Mouse (Mus musculus) cerebellum, postnatal 10 days (tissue): ENCODE results near the gene Vwf.

Source experiments
- DNase-seq, 2 experiments: peaks; one replicate each; pipeline ENCODE4 v3.0.0; 2021; ENCODE audit warnings: mixed read lengths in 2 of 2

The Vwf gene

DNA sequence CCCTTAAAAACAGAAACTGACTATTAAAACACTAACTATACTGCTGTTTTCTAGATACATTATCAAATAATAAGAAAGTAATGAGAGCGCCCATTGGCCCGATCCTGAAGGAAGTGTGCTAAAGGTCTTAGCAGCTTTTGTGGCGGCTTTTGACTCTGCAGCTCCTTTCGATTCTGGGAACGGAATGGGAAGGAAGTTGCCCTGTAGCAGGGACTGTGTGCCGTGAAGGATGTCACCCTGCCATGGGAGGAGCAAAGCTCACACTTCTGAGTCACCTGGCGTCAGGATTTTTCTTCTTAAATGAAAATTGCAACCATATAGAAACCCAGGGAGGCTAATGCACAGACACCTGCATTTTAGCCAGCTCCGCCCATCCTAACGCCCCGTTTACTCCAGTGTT, 1.8 kb downstream of the Vwf start:
- DNase-seq: no peak

DNA sequence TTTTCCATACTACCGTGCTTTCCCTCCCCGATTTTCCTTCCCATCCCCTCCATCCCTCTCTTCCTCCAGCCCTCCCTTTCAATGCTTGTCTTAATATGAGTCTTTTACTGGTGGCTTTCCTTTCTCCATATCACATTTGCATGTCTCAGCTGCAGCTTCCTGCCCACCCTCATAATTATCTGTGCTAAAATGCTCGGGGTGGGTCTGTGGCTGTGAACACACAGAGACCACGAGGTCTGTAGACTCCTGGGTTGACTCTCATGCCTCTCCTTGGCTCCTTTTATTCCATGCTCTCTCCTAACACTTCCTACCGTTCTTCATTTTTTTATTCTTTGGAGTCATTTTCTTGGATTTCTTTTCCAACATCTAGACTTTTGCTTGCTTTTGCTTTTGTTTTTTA, 3.6 kb downstream of the Vwf start:
- DNase-seq: no peak

DNA sequence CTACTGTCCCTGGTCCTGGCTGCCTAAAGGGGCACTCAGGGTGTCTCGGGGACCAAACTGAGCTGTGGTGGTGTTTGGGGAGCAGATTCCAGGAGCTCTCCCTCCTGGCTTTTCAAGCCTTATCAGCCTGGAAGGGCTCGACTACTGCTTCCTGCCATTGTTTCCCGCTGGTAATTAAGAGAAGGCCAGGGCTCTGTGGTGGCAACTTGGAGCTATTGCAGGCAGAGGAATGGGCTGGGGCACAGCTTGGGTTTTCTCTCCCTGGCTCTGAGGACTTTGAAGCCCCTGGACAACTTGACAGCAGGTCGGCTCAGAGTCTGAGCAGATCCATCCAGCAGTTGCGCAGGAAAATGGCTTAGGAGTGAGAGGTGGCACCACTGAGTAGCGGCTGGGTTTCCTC, 6.2 kb downstream of the Vwf start:
- no peak for DNase-seq

DNA sequence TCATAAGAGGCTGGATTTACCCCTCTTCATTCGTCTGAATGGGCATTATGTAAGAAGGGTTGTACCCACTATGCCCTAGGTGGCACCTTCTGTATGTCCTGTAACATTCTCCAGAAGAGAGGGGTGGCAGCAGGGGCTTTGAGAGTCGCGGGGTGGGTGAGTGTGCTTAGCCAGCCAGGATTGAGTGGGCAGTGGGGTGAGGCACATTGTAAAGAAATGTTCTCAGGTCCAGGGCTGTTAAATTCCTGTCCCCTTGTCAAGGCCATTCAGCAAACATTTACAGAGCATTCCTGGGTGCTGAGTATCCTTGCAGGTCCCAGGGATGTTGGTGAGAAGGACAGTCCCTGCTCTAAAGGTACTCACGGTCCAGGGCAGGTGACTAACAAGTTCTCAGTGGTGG, 7.0 kb downstream of the Vwf start:
- no peak for DNase-seq

DNA sequence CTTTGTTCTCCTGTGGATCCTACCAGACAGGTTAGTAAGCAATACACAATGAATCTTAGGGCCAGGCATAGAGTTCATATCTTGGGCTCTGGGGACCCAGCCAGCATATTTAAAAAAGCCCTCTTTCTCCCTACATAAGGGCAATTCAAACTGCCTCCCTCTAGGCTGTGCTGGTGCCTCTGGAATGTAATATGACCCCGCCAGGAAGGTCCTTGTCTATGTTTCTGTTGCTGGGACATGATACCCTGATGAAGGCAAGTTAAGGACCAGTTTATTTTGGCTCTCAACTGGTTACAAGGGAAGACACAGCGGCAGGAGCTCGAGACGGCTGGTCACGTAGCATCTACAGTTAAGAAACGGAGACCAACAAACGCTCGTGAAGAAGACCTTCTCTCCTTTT, 12.3 kb downstream of the Vwf start:
- DNase-seq: no peak

DNA sequence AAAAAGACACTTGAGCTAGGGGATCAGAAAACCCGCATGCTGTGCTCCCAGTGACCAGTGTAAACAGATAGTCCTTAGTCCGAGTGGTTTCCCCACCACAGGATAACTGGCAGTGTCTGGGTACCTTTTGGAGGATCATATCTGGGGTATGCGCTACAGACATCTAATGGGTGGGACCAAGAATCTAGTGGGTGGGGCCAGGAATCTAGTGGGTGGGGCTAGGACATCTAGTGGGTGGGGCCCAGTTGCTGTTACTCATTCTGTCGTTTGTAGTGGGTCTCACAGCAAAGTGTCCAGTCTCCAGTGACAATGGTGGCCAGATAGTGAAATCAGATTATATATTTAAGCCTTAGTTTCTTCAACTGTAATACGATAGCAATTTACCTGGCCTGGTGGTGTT, 14.5 kb downstream of the Vwf start:
- no peak for DNase-seq

DNA sequence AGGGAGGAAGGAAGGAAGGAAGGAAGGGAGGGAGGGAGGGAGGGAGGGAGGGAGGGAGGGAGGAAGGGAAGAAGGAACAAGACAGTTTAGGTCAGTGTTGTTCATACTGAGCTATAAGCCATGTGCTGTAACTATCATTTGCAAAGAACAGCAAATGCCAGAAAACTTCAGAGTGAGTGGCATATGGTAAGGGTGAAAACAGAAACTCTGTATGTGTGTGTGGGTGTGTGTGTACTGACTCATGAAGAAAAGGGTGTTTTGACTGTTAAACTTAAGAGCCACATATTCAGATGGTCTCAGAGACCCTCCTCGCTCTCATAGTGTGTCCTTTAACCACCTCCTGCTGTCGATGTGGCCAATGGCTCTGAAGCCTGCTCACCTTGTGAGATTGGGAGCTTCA, 14.9 kb downstream of the Vwf start:
- DNase-seq: no peak

DNA sequence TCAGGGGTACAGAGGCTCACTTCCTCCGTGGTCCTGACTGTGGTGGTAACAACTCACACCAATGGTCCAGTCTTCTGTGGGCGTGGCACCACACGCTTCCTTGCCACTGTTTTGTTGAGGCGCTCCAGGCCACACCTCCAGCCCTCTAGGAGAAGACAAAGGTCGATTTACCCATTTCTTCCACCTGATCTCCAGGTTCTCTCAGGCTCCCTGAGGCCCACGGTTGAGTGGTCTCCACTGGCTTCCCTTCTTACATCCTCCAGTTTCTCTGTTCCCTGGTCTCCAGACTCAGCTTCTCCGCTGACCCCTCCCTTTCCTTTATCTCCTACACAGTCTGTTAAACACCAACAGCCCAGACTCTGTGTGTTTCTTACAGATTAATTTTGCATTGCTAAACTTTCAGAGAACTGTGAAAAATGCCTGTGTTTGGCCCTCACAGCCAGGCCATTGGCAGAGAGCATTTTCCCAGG, 18.3 kb downstream of the Vwf start:
- DNase-seq: no peak

DNA sequence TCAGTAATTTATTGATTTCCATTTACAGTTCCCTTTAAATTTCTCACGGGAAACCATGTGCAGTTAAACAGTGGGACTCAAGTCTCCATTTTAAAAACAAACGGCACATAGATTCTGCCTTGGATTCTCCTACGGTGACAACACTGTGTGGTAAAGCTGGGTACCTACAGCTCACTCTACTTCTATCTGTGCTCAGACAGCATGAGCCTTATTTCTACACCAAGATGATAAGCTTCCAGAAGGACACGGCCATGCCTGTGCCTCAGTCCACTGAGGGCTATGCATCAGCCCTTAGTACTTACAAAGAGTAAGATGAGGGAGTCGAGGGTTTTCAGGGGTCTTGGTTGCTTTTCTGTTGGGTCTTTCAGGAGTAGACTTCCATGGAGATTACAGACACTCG, 18.8 kb downstream of the Vwf start:
- no peak for DNase-seq

DNA sequence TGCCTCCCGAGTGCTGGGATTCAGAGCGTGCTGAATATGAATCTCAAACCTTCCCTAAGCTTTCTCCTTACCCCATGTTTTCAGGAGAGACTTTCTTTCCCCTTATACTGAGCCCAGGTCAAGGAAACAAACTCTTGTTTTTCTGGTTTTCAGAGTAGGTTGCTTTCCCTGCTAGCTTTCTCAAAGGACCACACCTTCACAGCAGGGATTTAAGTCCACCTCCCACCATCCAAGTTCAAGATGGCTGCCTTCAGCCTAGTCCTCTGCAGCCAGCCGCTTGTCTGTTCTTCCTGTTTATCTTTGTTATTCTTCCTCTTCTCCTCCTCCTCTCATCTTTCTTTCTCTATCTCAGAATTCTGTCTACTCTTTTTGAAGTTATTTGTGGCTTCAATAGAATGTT, 20.1 kb downstream of the Vwf start:
- DNase-seq: no peak

DNA sequence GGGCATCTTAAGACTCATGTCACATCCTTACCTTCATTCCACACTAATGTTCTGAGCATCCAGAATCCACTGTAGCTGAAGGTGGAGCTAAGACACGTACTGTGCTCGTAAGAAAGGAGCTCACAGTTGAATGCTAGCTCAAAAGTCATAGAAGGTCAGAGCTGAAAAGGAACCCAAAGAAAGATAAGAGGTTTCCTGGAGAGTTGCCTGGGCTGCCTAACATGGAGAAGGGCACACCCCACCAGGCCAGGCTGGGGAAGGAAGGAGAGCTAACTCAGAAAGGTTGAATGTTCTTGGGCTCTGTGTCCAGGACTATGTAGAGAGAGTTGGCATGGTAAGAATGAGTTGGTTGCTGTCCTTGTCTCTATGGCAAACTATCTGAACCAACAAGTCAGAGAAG, 21.8 kb downstream of the Vwf start:
- DNase-seq: no peak

DNA sequence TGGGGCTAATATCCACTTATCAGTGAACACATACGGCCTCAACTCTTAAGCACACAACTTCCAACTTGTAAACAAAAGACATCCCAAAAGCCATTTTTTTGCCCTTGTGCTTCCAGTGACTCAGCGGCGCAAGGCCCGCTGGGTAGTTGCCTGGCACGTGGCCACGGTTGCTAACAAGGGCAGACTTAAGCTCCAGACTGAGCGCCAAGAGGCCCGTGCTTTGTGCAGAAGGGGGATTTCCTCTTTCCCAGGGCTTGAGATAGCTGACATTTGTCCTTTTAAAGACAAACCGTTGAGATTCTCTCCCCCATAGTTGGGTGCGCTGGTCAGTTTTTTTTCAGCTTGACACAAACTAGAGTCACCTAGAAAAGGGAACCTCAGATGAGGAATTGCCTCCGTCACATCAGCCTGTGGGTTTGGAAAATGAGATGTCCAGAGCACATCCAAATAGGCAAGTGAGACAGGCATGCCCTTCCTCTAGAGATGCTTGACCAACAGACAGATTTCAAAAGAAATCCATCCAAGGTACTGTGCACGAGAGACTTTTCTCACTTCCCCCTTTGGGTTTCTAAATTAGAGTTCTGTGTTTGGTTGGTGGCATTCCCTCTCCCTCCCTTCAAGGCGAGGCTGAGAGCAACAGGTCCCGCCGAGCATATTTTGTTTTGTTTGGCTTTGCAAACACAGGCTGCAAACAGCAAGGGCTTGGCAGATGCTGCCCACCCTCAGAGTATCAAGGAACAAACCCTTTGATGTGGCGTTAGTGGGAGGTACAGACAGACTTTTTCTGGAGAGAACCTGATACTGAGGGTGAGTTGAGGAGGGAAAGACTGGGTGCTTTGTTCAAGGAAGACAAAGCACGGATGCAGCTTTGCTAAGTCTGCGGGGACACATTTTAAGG, 26.0 kb downstream of the Vwf start:
- DNase-seq: peak; percentile 92

DNA sequence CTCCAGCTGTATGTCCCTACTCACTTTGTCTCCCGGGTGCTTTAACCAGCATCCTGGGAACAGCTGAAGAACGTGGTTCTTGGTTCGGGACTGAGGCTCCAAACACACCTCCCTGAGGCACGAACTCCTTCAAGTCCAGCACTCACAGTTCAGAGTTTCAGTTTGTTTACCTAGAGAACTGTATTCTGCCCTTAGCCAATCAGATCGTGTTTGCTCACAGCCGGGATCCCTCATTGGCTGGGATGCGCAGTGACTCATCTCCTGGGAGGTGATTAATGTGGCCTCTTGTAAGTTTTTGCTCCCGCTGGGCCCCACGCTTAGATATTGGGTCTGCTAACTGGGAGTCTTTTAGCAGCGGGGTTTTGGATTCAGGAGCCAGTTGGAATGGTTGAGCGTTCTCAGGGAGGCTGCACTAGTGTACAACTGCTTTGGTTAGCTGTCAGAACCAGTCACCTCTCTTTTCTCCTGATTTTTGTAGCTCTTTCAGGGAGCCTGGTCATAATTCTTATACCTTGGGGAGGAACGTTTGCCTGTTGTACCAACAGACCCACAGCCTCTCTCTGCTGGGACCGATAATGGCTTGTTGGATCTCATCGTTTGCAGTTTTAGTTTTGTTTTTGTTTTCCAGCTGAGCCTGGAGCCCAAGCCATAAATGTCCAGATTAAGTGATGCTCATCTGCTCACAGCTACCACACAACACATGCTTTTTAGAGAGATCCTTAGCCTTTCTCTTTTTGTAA, 26.8 kb downstream of the Vwf start:
- DNase-seq: peak; percentile 52 to 68

DNA sequence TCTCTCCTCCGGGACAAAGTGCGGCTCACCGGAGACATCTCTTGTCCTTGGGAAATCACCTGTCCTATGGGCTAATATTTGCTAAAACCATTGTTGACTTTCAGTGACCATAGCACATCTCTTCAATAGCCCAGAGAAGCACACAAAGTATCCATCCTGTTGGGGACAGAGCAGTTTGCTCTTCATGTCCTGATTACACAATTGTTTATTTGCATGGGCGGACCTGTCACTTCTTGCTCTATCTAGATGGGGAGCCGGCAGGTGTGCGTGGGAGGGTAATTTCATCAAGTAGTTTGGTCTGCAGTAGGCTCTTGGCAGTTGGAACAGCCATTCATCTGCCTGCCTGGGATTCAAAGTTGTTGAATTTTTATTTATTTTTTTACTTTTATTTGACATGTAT, 28.5 kb downstream of the Vwf start:
- peak; percentile 67 to 71 for DNase-seq

DNA sequence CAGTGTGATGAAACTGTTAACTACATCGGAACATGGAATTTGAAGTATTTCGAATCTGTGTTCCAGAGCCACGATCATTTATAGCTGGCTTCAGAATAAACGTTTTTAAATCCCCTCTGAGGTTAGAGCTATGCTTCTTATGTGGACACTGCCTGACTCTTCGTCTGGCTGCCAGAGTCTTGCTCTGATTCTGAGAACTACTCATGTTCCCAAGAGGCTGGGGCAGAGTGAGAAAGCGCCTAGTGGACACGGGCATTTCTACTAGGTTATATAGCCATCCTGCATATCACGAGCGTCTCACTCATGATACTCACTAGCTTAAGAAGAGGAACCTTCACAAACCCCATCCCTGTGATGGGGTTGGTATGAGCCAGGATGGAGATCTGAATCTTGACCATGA, 30.7 kb downstream of the Vwf start:
- no peak for DNase-seq

DNA sequence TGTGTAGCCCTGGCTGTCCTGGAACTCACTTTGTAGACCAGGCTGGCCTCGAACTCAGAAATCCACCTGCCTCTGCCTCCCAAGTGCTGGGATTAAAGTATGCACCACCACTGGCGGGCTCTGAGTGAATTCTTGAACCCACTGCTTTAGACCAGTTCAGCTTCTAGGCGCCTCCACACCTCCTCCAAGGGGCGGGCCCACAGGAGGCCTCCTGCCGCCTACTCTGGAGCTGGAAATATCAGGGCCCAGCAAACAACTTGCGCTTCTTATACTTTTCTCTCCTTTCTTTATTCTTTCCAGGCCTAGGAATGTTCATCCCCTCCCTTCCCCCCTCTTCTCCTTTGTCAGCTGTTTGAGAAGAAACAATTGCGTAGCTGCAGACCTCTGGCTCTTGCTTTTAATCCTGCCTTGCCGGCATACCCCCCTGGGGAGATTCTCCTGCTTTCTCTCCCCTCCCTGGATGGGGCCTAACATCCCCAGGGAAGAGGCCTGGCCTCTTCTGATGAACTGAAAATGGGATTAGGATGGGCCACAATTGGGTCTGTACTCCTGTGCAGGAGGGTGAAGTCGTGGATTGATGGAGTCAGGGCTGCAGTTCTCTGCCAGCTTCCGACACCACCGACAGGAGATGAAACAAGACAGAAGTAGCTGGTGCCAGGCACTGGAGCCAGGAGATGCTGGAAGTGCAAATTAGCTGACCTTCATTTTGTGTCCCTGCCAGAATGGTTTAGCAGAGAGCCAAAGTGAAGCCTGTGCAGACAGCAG, 31.5 kb downstream of the Vwf start:
- peak; percentile 91 to 93 for DNase-seq

DNA sequence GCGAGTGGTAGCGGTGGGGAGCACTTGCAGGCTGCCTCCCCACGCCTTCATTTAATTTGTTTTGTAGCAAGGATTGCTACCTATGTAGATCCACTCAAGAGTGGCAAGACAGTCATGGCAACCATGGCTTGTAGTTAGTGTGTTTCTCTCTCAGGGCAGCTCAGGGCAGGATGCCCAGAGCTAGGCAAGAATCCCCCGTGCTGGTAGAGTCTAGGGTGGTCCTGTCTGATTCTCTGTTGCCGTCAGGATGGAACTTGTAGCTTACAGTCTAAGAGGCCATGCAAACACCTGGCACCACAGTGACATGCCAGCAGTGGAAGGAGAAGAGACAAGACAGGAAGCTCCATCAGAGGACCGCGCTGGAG, 32.1 kb downstream of the Vwf start:
- DNase-seq: no peak

DNA sequence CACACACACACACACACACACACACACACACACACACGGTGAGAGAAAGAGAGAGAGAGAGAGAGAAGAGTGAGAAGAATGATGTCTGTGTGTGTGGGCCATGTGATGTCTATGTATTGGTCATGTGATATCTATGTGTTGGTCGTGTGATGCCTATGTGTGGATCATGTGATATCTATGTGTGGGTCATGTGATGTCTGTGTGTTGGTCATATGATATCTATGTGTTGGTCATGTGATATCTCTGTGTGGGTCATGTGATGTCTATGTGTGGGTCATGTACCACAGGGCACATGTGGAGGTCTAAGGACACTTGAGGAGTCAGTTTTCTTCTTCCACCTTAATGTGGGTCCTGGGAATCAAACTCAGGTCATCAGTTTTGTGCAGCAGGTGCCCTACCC, 33.3 kb downstream of the Vwf start:
- DNase-seq: no peak

DNA sequence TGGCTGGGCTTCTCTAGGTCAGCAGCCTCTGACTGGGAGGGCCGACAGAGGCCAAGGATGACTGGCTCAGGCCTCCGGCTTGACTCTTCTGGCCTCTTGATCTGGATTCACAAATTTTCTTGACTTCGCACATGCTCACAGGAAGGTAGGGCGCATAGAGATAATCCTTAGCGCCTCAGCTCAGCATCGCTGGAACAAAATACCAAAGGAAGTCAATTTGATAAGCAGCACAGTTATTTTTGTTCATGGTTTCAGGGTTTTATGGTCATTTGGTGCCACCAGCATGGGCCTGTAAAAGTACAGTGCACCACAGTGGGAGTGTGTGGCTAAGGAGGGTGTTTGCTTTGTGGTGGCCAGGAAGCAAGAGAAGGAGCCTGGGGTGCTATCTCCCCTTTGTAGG, 37.1 kb downstream of the Vwf start:
- no peak for DNase-seq

DNA sequence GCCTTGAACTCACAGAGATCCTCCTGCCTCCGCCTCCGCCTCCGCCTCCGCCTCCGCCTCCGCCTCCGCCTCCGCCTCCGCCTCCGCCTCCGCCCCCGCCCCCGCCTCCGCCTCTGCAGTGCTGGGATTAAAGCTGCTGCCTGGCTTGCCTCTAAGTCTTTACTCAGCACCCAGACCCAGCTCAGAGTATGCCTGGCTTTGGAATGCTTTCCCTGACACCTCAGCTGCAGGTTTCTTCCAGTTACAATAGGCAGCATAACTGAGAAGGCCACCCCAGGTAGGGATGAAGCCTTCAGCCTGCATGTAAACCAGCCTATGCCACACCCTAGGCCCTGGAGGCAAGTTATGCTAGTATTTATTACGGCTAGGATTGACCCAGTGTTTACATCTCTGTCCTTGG, 37.7 kb downstream of the Vwf start:
- no peak for DNase-seq

DNA sequence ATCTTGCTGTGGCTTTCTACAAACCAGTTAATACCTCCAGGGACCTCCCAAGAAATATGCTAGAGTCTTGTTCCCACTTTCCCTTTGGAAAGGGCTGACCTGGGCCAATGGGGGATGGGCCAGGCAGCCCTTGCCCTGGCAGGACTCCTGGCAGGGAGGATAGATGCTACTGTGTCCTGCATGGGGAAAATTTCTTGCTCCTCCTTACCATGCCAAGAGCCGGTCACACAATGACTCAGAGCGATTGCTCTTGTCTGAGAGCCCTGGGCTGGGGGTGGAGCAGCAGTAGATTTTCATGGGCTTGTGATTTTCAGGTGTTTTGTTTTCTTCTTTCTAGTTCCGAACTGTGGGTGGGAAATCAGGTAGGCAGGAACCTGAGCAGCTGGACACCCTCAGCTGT, 39.0 kb downstream of the Vwf start:
- DNase-seq: peak; percentile 76 to 77

DNA sequence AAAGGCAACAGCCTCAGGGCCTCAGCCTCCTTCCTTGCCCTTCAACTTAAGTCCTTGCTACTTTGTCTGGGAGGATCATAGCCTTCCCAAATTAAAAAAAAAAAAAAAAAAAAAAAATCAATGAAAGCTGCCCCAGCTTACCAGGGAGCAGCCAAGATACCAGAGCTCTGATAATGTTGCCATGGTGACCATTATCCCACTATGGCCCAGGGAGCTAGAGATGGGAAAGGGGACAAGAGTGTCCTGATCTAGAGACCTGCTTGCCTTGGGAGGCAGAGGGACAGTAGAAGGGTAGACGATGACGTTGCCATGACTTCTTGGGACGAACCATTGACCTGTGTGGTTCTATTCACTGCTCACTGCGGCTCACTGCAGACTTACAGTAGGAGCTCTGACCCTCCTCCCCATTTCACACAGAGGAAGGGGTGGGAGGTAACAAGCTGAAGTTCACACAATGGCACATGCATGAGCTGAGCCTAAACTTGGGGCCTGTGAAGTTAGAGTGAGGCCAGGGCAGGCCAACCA, 39.5 kb downstream of the Vwf start:
- DNase-seq: no peak

DNA sequence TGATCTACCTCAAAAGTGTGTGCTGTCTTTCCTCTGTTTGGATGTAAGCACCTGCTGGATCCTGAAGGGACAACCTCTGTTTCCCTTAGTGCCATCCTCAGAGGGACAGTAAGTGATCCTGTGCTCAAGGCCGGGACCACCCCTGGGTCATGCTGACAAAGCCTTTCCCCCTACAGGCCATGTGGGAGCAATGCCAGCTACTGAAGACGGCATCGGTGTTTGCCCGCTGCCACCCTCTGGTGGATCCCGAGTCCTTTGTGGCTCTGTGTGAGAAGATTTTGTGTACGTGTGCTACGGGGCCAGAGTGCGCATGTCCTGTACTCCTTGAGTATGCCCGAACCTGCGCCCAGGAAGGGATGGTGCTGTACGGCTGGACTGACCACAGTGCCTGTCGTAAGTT, 41.7 kb downstream of the Vwf start:
- DNase-seq: peak; percentile 48 to 52
